ENCODE assay signal across 15 mouse cellular contexts in the genomic region with DNA sequence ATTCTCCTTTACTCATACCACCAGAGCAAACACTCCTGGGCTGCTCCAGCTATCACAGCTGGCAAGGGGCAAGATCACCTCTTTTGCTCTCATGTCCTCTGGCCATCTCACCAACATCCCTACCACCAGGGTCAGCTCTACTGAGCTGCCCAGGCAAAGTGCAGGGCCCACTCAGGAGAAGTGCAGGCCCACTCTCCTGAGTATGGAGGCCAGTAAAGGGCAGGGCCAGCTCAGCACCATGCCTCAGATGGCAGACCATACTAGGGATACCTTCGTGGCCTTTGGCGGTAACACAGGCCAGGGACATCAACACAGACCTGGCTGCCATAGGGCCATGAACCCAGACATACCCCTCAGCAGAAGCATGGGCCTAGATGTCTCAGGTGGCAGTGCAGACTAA.
"Had no signal": no experiment of that assay in that cellular context is flagged by ENCODE, and none has a peak within 500 bp of the region (broad histone marks: within the 10 kb centered on the region; RNA-seq: fewer than 3 reads in every experiment).

No protein-coding gene starts in this region.

- H3K27me3 ChIP-seq: limb, embryonic 12.5 days; limb, embryonic 15.5 days; liver, embryonic 15.5 days; midbrain, embryonic 12.5 days; midbrain, embryonic 15.5 days had no signal

- H3K4me2 ChIP-seq: limb, embryonic 12.5 days; limb, embryonic 15.5 days; liver, embryonic 15.5 days; midbrain, embryonic 12.5 days; midbrain, embryonic 15.5 days had no signal

- H3K4me3 ChIP-seq: limb, embryonic 12.5 days; limb, embryonic 15.5 days; liver, embryonic 15.5 days; midbrain, embryonic 12.5 days; midbrain, embryonic 15.5 days; myocyte had no signal

- H3K36me3 ChIP-seq: limb, embryonic 12.5 days; limb, embryonic 15.5 days; liver, embryonic 15.5 days; midbrain, embryonic 12.5 days; midbrain, embryonic 15.5 days had no signal

- DNase-seq: kidney, adult 18-20 months; kidney, adult 9 months; kidney, postnatal 14 days; kidney, postnatal 4 days; left cerebral cortex, postnatal 4 days; lung, adult 18-20 months; thymus, adult 18-20 months; thymus, postnatal 36 days had no signal

- H3K9me3 ChIP-seq: limb, embryonic 12.5 days; limb, embryonic 15.5 days; liver, embryonic 15.5 days; midbrain, embryonic 12.5 days; midbrain, embryonic 15.5 days had no signal

- H3K27ac ChIP-seq: limb, embryonic 12.5 days; limb, embryonic 15.5 days; liver, embryonic 15.5 days; macrophage; midbrain, embryonic 12.5 days; midbrain, embryonic 15.5 days had no signal

- H3K9ac ChIP-seq: limb, embryonic 12.5 days; limb, embryonic 15.5 days; liver, embryonic 15.5 days; midbrain, embryonic 12.5 days; midbrain, embryonic 15.5 days had no signal

- H3K4me1 ChIP-seq: limb, embryonic 12.5 days; limb, embryonic 15.5 days; liver, embryonic 15.5 days; midbrain, embryonic 12.5 days; midbrain, embryonic 15.5 days had no signal

- ATAC-seq: midbrain, embryonic 15.5 days had no signal
